Mouse (Mus musculus) natural killer cell, adult 2 months (primary cell): Measurements from ENCODE around the gene Tmem168.

Source experiments
- DNase-seq, 2 experiments: peaks; one replicate each; pipeline ENCODE4 v3.0.0; 2022; ENCODE audit warnings: low spot score in 2 of 2

The Tmem168 gene

GRCm38 (mm10) chr6:13586154-13586553, 21.7 kb downstream of the Tmem168 start:
- DNase-seq = no peak

GRCm38 (mm10) chr6:13584788-13585187, 23.1 kb downstream of the Tmem168 start:
- DNase-seq = no peak

- no peak for DNase-seq
Measured at GRCm38 (mm10) chr6:13582075-13582474, 25.8 kb downstream of the Tmem168 start.

- no peak for DNase-seq
Measured at GRCm38 (mm10) chr6:13565734-13566133, 42.2 kb downstream of the Tmem168 start.

GRCm38 (mm10) chr6:13555266-13555665, 52.6 kb downstream of the Tmem168 start:
- DNase-seq = no peak

- DNase-seq = no peak
Measured at GRCm38 (mm10) chr6:13541761-13542160, 66.1 kb downstream of the Tmem168 start.

- no peak for DNase-seq
Measured at GRCm38 (mm10) chr6:13537275-13537964, 70.5 kb downstream of the Tmem168 start.
